Mouse (Mus musculus) cerebellum, adult 9-11 months (tissue): ENCODE results near the gene Cers5.
"Not testable (repeated sequence)": the region's sequence is repeated elsewhere in the genome, so short reads cannot be mapped to it uniquely, and the experiment has no call there.

Source experiments
- DNase-seq: peaks from one replicate; pipeline ENCODE4 v3.0.0; 2022

The Cers5 gene

GRCm38 (mm10) chr15:99772881-99772924, at the start of gene Cers5:
Gene Cers5, minus strand, starts transcription at chr15:99772885.
- DNase-seq, result not testable (repeated sequence)

GRCm38 (mm10) chr15:99819621-99820279, 47.1 kb upstream of the Cers5 start:
- DNase-seq, result no peak

GRCm38 (mm10) chr15:99819109-99819440, 46.4 kb upstream of the Cers5 start:
- DNase-seq, result no peak

- DNase-seq, result no peak
Observed at GRCm38 (mm10) chr15:99818321-99819108, 45.8 kb upstream of the Cers5 start.

- DNase-seq, result no peak
Observed at GRCm38 (mm10) chr15:99817343-99818235, 44.9 kb upstream of the Cers5 start.

- DNase-seq, result no peak
Observed at GRCm38 (mm10) chr15:99815999-99816398, 43.3 kb upstream of the Cers5 start.

- DNase-seq, result no peak
Observed at GRCm38 (mm10) chr15:99814554-99815260, 42.0 kb upstream of the Cers5 start.

- DNase-seq, result no peak
Observed at GRCm38 (mm10) chr15:99813639-99814038, 41.0 kb upstream of the Cers5 start.

- DNase-seq, result no peak
Observed at GRCm38 (mm10) chr15:99812097-99812496, 39.4 kb upstream of the Cers5 start.

- DNase-seq, result no peak
Observed at GRCm38 (mm10) chr15:99807776-99808735, 35.4 kb upstream of the Cers5 start.

- no peak for DNase-seq
Observed at GRCm38 (mm10) chr15:99806171-99806570, 33.5 kb upstream of the Cers5 start.

GRCm38 (mm10) chr15:99805673-99806072, 33.0 kb upstream of the Cers5 start:
- DNase-seq, result no peak

GRCm38 (mm10) chr15:99803186-99803644, 30.5 kb upstream of the Cers5 start:
- no peak for DNase-seq

- peak; percentile 78 for DNase-seq
Observed at GRCm38 (mm10) chr15:99801885-99802572, 29.3 kb upstream of the Cers5 start.

GRCm38 (mm10) chr15:99799706-99800105, 27.0 kb upstream of the Cers5 start:
- DNase-seq, result no peak

- DNase-seq, result no peak
Observed at GRCm38 (mm10) chr15:99797898-99798297, 25.2 kb upstream of the Cers5 start.

GRCm38 (mm10) chr15:99796735-99797134, 24.1 kb upstream of the Cers5 start:
- no peak for DNase-seq

GRCm38 (mm10) chr15:99796066-99796465, 23.4 kb upstream of the Cers5 start:
- DNase-seq, result no peak

GRCm38 (mm10) chr15:99792221-99792815, 19.6 kb upstream of the Cers5 start:
- no peak for DNase-seq

GRCm38 (mm10) chr15:99791003-99791402, 18.3 kb upstream of the Cers5 start:
- DNase-seq, result no peak

GRCm38 (mm10) chr15:99790464-99790863, 17.8 kb upstream of the Cers5 start:
- no peak for DNase-seq
